Mouse (Mus musculus): ENCODE results near the gene Stk10.
A peak's percentile ranks its signal among the peaks of the same experiment; 100 is the strongest.

Gene Stk10

GRCm38 (mm10) chr11:32524122-32524920, 8.8 kb upstream of the Stk10 start:
- no peak for DNase-seq (ENCODE audit: low spot score in 2 of 2)

- DNase-seq (ENCODE audit: low spot score in 2 of 2) = no peak
These were observed 6.1 kb upstream of the Stk10 start for GRCm38 (mm10) chr11:32527006-32527405.

GRCm38 (mm10) chr11:32530151-32530550, 3.0 kb upstream of the Stk10 start:
- DNase-seq (ENCODE audit: low spot score in 2 of 2) = no peak

GRCm38 (mm10) chr11:32531871-32532764, 987 bp upstream of the Stk10 start, which contains the start of gene Efcab9:
Efcab9 (minus strand) TSS chr11:32532081.
- DNase-seq (ENCODE audit: low spot score in 2 of 2) = no peak

- DNase-seq (ENCODE audit: low spot score in 2 of 2) = peak in 1 of 2 experiments; percentile 29
These were observed 567 bp downstream of the Stk10 start for GRCm38 (mm10) chr11:32533482-32534261.

- DNase-seq (ENCODE audit: low spot score in 2 of 2) = no peak
These were observed 1.5 kb downstream of the Stk10 start for GRCm38 (mm10) chr11:32534453-32535075.

GRCm38 (mm10) chr11:32535646-32536045, 2.5 kb downstream of the Stk10 start:
- no peak for DNase-seq (ENCODE audit: low spot score in 2 of 2)

GRCm38 (mm10) chr11:32536954-32537353, 3.8 kb downstream of the Stk10 start:
- no peak for DNase-seq (ENCODE audit: low spot score in 2 of 2)

- no peak for DNase-seq (ENCODE audit: low spot score in 2 of 2)
These were observed 5.3 kb downstream of the Stk10 start for GRCm38 (mm10) chr11:32538435-32538834.

GRCm38 (mm10) chr11:32538846-32539245, 5.7 kb downstream of the Stk10 start:
- DNase-seq (ENCODE audit: low spot score in 2 of 2) = no peak

GRCm38 (mm10) chr11:32539717-32540116, 6.6 kb downstream of the Stk10 start:
- no peak for DNase-seq (ENCODE audit: low spot score in 2 of 2)

GRCm38 (mm10) chr11:32540463-32540862, 7.4 kb downstream of the Stk10 start:
- no peak for DNase-seq (ENCODE audit: low spot score in 2 of 2)

- no peak for DNase-seq (ENCODE audit: low spot score in 2 of 2)
These were observed 9.1 kb downstream of the Stk10 start for GRCm38 (mm10) chr11:32542181-32542580.

- DNase-seq (ENCODE audit: low spot score in 2 of 2) = no peak
These were observed 9.7 kb downstream of the Stk10 start for GRCm38 (mm10) chr11:32542687-32543411.

- DNase-seq (ENCODE audit: low spot score in 2 of 2) = no peak
These were observed 10.9 kb downstream of the Stk10 start for GRCm38 (mm10) chr11:32544041-32544440.

GRCm38 (mm10) chr11:32544497-32544896, 11.4 kb downstream of the Stk10 start:
- no peak for DNase-seq (ENCODE audit: low spot score in 2 of 2)

- DNase-seq (ENCODE audit: low spot score in 2 of 2) = no peak
These were observed 12.5 kb downstream of the Stk10 start for GRCm38 (mm10) chr11:32545605-32546004.

- DNase-seq (ENCODE audit: low spot score in 2 of 2) = no peak
These were observed 13.4 kb downstream of the Stk10 start for GRCm38 (mm10) chr11:32546483-32546882.

- no peak for DNase-seq (ENCODE audit: low spot score in 2 of 2)
These were observed 14.4 kb downstream of the Stk10 start for GRCm38 (mm10) chr11:32547391-32547947.

- DNase-seq (ENCODE audit: low spot score in 2 of 2) = no peak
These were observed 15.1 kb downstream of the Stk10 start for GRCm38 (mm10) chr11:32548240-32548639.

Measured in right cerebral cortex, postnatal 36 days (tissue).